Comparison of ENCODE assay signal across 11 mouse cellular contexts in the genomic region with DNA sequence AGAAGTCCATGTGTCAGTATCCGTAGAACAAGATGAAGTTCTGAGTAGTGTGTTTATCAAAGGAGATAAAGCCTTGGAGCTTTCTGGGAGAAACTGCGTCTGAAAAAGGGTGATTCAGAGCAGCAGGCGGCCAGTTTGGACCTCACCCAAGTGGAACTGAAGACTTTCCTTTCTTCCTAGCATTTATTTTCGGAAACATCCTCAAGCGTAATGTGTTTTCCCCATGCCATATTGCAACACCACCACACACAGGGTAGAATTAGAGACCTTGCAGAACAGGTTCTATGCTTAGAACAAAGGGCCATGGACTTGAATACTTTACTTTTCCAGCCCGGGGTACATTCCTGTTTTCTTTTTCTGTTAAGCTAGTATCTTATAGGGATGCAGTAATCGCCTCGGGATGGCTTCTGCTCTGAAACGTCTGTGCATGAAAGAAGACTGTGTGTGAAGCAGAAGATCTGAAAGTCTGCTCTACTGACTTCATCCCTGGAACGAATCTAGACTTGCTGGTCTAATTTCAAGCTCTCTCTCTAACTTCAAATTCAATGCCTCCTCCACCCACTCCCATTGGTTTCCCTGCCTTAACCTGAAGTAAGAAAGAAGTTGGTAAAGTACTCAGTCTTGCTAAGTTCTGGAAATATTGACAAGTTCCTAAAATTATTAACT. TPM values are rescaled to one million over a fixed set of nuclear protein-coding genes. Genes with fewer than 3 reads are reported as not detected.
DNase-seq lines count a peak whose midpoint lies in the region; ATAC-seq lines count a peak whose summit lies in the region.
"Had no signal": no experiment of that assay in that cellular context is flagged by ENCODE, and none has a peak within 500 bp of the region (broad histone marks: within the 10 kb centered on the region; RNA-seq: fewer than 3 reads in every experiment).

No protein-coding gene starts in this region.

- peak; percentile 18 for DNase-seq in adrenal gland, adult 2 months
- DNase-seq in adrenal gland, adult 8-10 months: no peak
- DNase-seq in ovary, adult 18-20 months (ENCODE audit: low spot score): peak; percentile 2
- no peak for DNase-seq in ovary, postnatal 10 days (ENCODE audit: low spot score)
- DNase-seq in layer of hippocampus, adult 8-10 months (ENCODE audit: low spot score in 2 of 2): peak; percentile 10 to 34
- DNase-seq in embryo, embryonic 10.5 days (ENCODE audit: low spot score): no peak
- DNase-seq in thymus, postnatal 36 days: no peak

- H3K27me3 ChIP-seq in stomach, embryonic 15.5 days (replicated peaks): no peaks in the 10 kb centered on the region
- H3K27me3 ChIP-seq: midbrain, embryonic 12.5 days had no signal

- H3K9me3 ChIP-seq in stomach, embryonic 15.5 days: no peaks in the 10 kb centered on the region
- H3K9me3 ChIP-seq: midbrain, embryonic 12.5 days had no signal

- no peak for ATAC-seq in stomach, embryonic 15.5 days (ENCODE audit: insufficient read depth, low FRiP score, low read depth)

- H3K4me3 ChIP-seq in stomach, embryonic 15.5 days (replicated peaks): no peak overlapping the region
- H3K4me3 ChIP-seq: erythroblast, embryonic 14.5 days; midbrain, embryonic 12.5 days had no signal

- H3K36me3 ChIP-seq in stomach, embryonic 15.5 days: no peaks in the 10 kb centered on the region
- H3K36me3 ChIP-seq: midbrain, embryonic 12.5 days had no signal

- H3K9ac ChIP-seq in stomach, embryonic 15.5 days: no peak overlapping the region
- H3K9ac ChIP-seq: midbrain, embryonic 12.5 days had no signal

- peak overlapping the region; percentile 31; the same call in 1 of the 2 replicates for H3K27ac ChIP-seq in stomach, embryonic 15.5 days
- H3K27ac ChIP-seq: midbrain, embryonic 12.5 days had no signal

- H3K4me1 ChIP-seq in stomach, embryonic 15.5 days: no peaks in the 10 kb centered on the region
- H3K4me1 ChIP-seq: midbrain, embryonic 12.5 days had no signal

- H3K4me2 ChIP-seq in stomach, embryonic 15.5 days: no peak overlapping the region
- H3K4me2 ChIP-seq: midbrain, embryonic 12.5 days had no signal

- 53% methylated on average over 10 of the region's 10 CpGs for WGBS in stomach, embryonic 15.5 days

RNA-seq across cellular contexts. Expression of gene Muc15, which starts 11.0 kb away (rescaled TPM):
- under 1 TPM in 1 of 2 experiments, not detected in 1; 0.20 TPM for total RNA-seq in adrenal gland, adult 2 months (2021)
- not detected in 2 replicates for polyA plus RNA-seq in adrenal gland, adult 2 months (2012; rRNA removed)
- not detected for total RNA-seq in adrenal gland, adult 8-10 months (2022)
- total RNA-seq in layer of hippocampus, adult 8-10 months (2022): not detected
- 0.34 and 1.1 TPM in 2 replicates for polyA plus RNA-seq in stomach, embryonic 15.5 days (2015; fragmentation: Nextera tagmentation; extraction: Ambion mirVana)
- polyA plus RNA-seq: large intestine, adult 2 months; midbrain, embryonic 12.5 days had no signal

Comparison
In these comparisons a context has a peak if more than half of its experiments do, and no peak if none do; other contexts are left out.
1. DNase-seq: peak in adrenal gland, adult 2 months (single experiment), ovary, adult 18-20 months (single experiment) and layer of hippocampus, adult 8-10 months (2 of 2); none in adrenal gland, adult 8-10 months (single experiment), ovary, postnatal 10 days (single experiment), embryo, embryonic 10.5 days (single experiment) and thymus, postnatal 36 days (0 of 2).